ENCODE assay signal across 28 mouse cellular contexts in the genomic region with DNA sequence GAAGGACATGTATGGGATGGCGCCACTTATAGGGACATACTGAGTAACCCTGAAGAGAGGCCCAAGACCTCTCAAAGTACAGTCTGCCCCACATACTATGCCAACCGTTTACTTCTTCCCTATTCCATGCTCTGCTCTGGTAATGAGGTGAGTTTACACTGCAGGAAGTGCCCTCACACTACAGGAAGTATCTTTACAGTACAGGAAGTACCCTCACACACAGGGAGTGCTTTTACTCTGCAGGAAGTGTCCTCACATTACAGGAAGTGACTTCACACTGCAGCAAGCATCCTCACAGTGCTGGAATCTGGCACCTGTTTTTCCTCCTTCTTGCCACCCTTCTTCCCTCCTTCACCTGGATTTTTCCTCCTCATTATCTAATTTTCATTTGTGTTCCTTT.
DNase-seq lines count a peak whose midpoint lies in the region; ATAC-seq and TF ChIP-seq lines count a peak whose summit lies in the region.
"Had no signal": no experiment of that assay in that cellular context is flagged by ENCODE, and none has a peak within 500 bp of the region (broad histone marks: within the 10 kb centered on the region; RNA-seq: fewer than 3 reads in every experiment).

No protein-coding gene starts in this region.

- WGBS in olfactory bulb, adult 2 months: 96% methylated on average over 2 of the region's 2 CpGs
- WGBS in forebrain, embryonic 14.5 days: 93% methylated on average over 2 of the region's 2 CpGs
- 87% methylated on average over 2 of the region's 2 CpGs for WGBS in hindbrain, embryonic 16.5 days

- H3K9ac ChIP-seq in forebrain, embryonic 14.5 days (ENCODE audit: low read length): no peak overlapping the region
- H3K9ac ChIP-seq in hindbrain, embryonic 16.5 days (ENCODE audit: low read depth, low read length): no peak overlapping the region
- H3K9ac ChIP-seq: embryonic facial prominence, embryonic 13.5 days; forebrain, embryonic 12.5 days; heart, embryonic 12.5 days; heart, embryonic 15.5 days; hindbrain, embryonic 12.5 days; hindbrain, embryonic 15.5 days had no signal

- H3K27me3 ChIP-seq in forebrain, embryonic 14.5 days (replicated peaks; ENCODE audit: control insufficient read depth, insufficient read depth, low read length): no peaks in the 10 kb centered on the region
- no peaks in the 10 kb centered on the region for H3K27me3 ChIP-seq in hindbrain, embryonic 16.5 days (replicated peaks; ENCODE audit: control insufficient read depth, insufficient read depth, low read length)
- H3K27me3 ChIP-seq: embryonic facial prominence, embryonic 13.5 days; forebrain, embryonic 12.5 days; heart, embryonic 12.5 days; heart, embryonic 15.5 days; hindbrain, embryonic 12.5 days; hindbrain, embryonic 15.5 days had no signal

- H3K36me3 ChIP-seq in forebrain, embryonic 14.5 days (ENCODE audit: control insufficient read depth, insufficient read depth, low read length): no peaks in the 10 kb centered on the region
- no peaks in the 10 kb centered on the region for H3K36me3 ChIP-seq in hindbrain, embryonic 16.5 days (ENCODE audit: control insufficient read depth, insufficient read depth, low read length)
- H3K36me3 ChIP-seq: embryonic facial prominence, embryonic 10.5 days; embryonic facial prominence, embryonic 13.5 days; forebrain, embryonic 12.5 days; heart, embryonic 12.5 days; heart, embryonic 15.5 days; hindbrain, embryonic 12.5 days; hindbrain, embryonic 15.5 days had no signal

- H3K9me3 ChIP-seq in forebrain, embryonic 14.5 days (replicated peaks; ENCODE audit: control insufficient read depth, low read length): no peaks in the 10 kb centered on the region
- no peaks in the 10 kb centered on the region for H3K9me3 ChIP-seq in hindbrain, embryonic 16.5 days (ENCODE audit: control insufficient read depth, low read length)
- H3K9me3 ChIP-seq: embryonic facial prominence, embryonic 10.5 days; embryonic facial prominence, embryonic 13.5 days; forebrain, embryonic 12.5 days; heart, embryonic 12.5 days; heart, embryonic 15.5 days; hindbrain, embryonic 12.5 days; hindbrain, embryonic 15.5 days had no signal

- 0 out of 2 replicates have a peak overlapping the region, but pooled peaks have one; percentile 3 for H3K27ac ChIP-seq in olfactory bulb, adult 2 months (ENCODE audit: insufficient read depth, low read depth, low read length)
- no peak overlapping the region for H3K27ac ChIP-seq in forebrain, embryonic 14.5 days (ENCODE audit: low read depth, low read length)
- no peak overlapping the region for H3K27ac ChIP-seq in hindbrain, embryonic 16.5 days (ENCODE audit: low read depth, low read length)
- H3K27ac ChIP-seq: embryonic facial prominence, embryonic 10.5 days; embryonic facial prominence, embryonic 13.5 days; forebrain, embryonic 12.5 days; hindbrain, embryonic 12.5 days; hindbrain, embryonic 15.5 days had no signal

- H3K4me2 ChIP-seq in forebrain, embryonic 14.5 days (ENCODE audit: low read length): no peak overlapping the region
- no peak overlapping the region for H3K4me2 ChIP-seq in hindbrain, embryonic 16.5 days (ENCODE audit: low read length)
- H3K4me2 ChIP-seq: embryonic facial prominence, embryonic 13.5 days; forebrain, embryonic 12.5 days; heart, embryonic 12.5 days; heart, embryonic 15.5 days; hindbrain, embryonic 12.5 days; hindbrain, embryonic 15.5 days had no signal

- H3K4me1 ChIP-seq in olfactory bulb, adult 2 months (ENCODE audit: control insufficient read depth, insufficient read depth, low read length): peaks cover 6% of the 10 kb centered on the region; the same call in 1 of the 2 replicates
- H3K4me1 ChIP-seq in forebrain, embryonic 14.5 days (ENCODE audit: control insufficient read depth, insufficient read depth, low read length): peaks cover 7% of the 10 kb centered on the region
- no peaks in the 10 kb centered on the region for H3K4me1 ChIP-seq in hindbrain, embryonic 16.5 days (ENCODE audit: control insufficient read depth, insufficient read depth, low read depth, low read length)

- ATAC-seq in granulocyte monocyte progenitor cell, adult 5-6 weeks (replicated peaks; ENCODE audit: poor library complexity, severe bottlenecking): peak; percentile 90
- peak; percentile 69 for ATAC-seq in megakaryocyte, adult 5-6 weeks (ENCODE audit: poor library complexity, severe bottlenecking)
- ATAC-seq in forebrain, embryonic 14.5 days: no peak
- ATAC-seq in hindbrain, embryonic 16.5 days: no peak
- ATAC-seq: CD4-positive, CD25-positive, alpha-beta regulatory T cell, adult 4 months; forebrain, embryonic 16.5 days had no signal

- TF ChIP-seq POLR2A in olfactory bulb, adult 2 months (IDR thresholded peaks at IDR 0.05; ENCODE audit: insufficient read depth, low read depth, low read length): no peak

- H3K4me3 ChIP-seq in olfactory bulb, adult 2 months (ENCODE audit: insufficient read depth, low read depth, low read length): no peak overlapping the region
- no peak overlapping the region for H3K4me3 ChIP-seq in forebrain, embryonic 14.5 days (ENCODE audit: low read depth, low read length)
- H3K4me3 ChIP-seq in hindbrain, embryonic 16.5 days (ENCODE audit: low read length): no peak overlapping the region
- H3K4me3 ChIP-seq: embryonic facial prominence, embryonic 10.5 days; embryonic facial prominence, embryonic 13.5 days; erythroblast, embryonic 14.5 days; forebrain, embryonic 12.5 days; heart, embryonic 12.5 days; heart, embryonic 15.5 days; hindbrain, embryonic 12.5 days; hindbrain, embryonic 15.5 days had no signal

- TF ChIP-seq CTCF in olfactory bulb, adult 2 months (IDR thresholded peaks at IDR 0.05; ENCODE audit: insufficient read depth, low read depth, low read length): no peak

- DNase-seq in forebrain, embryonic 14.5 days (ENCODE audit: low spot score): no peak
- DNase-seq in spleen, postnatal 14 days (ENCODE audit: low spot score in 2 of 2): no peak
- DNase-seq: adrenal gland, adult 2 months; adrenal gland, postnatal 14 days; cerebellum, adult 11 months; cerebellum, adult 2 months; cerebellum, adult 9-11 months; cerebellum, postnatal 25 days; embryo, embryonic 11 days; gastrocnemius, postnatal 10 days; gastrocnemius, postnatal 36 days; heart, adult 11 months; heart, postnatal 10 days; heart, postnatal 4 days had no signal

Comparison
In these comparisons a context has a peak if more than half of its experiments do, and no peak if none do; other contexts are left out.
1. ATAC-seq: peak in granulocyte monocyte progenitor cell, adult 5-6 weeks (single experiment) and megakaryocyte, adult 5-6 weeks (single experiment); none in forebrain, embryonic 14.5 days (single experiment) and hindbrain, embryonic 16.5 days (single experiment).